Comparison of ENCODE assay signal across 18 mouse cellular contexts in the genomic region with DNA sequence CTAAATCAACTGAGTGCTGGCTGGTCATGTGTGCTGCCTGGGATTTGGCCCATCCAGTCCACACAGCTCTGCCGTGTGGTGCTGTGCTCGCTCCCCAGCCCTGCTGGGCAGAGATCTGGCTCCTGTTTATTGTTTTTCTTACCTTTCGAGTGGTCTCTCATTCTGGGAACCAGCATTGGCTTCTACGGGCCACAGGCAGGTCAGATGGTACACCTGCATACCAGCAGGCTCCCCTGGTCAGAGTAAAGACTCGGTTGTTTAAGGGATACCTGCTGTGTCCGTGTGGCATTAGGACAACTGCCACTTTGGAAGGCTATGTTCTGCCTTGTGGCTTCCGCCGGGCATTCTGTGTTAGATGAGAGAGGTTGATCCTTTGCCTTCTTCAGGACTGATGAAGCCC.
"Had no signal": no experiment of that assay in that cellular context is flagged by ENCODE, and none has a peak within 500 bp of the region (broad histone marks: within the 10 kb centered on the region; RNA-seq: fewer than 3 reads in every experiment).

No protein-coding gene starts in this region.

- ATAC-seq: liver, embryonic 12.5 days had no signal

- H3K9me3 ChIP-seq: kidney, embryonic 15.5 days; limb, embryonic 15.5 days; liver, embryonic 12.5 days; midbrain, embryonic 10.5 days; neural tube, embryonic 12.5 days had no signal

- H3K9ac ChIP-seq: kidney, embryonic 15.5 days; limb, embryonic 15.5 days; liver, embryonic 12.5 days; lung, embryonic 14.5 days; neural tube, embryonic 12.5 days had no signal

- H3K4me3 ChIP-seq: kidney, embryonic 15.5 days; limb, embryonic 15.5 days; liver, embryonic 12.5 days; midbrain, embryonic 10.5 days; myocyte; neural tube, embryonic 12.5 days had no signal

- H3K27ac ChIP-seq: kidney, embryonic 15.5 days; limb, embryonic 15.5 days; liver, embryonic 12.5 days; midbrain, embryonic 10.5 days; neural tube, embryonic 12.5 days had no signal

- DNase-seq: kidney, postnatal 14 days; layer of hippocampus, adult 9-11 months; layer of hippocampus, postnatal 36 days; lung, embryonic 14.5 days; lung, postnatal 10 days; lung, postnatal 4 days; midbrain, embryonic 14.5 days; retina, postnatal 1 day; right cerebral cortex, postnatal 4 days; spleen, adult 18-20 months; thymus, adult 18-20 months; thymus, postnatal 36 days had no signal

- H3K4me1 ChIP-seq: kidney, embryonic 15.5 days; limb, embryonic 15.5 days; liver, embryonic 12.5 days; midbrain, embryonic 10.5 days; neural tube, embryonic 12.5 days had no signal

- H3K27me3 ChIP-seq: kidney, embryonic 15.5 days; limb, embryonic 15.5 days; liver, embryonic 12.5 days; neural tube, embryonic 12.5 days had no signal

- H3K4me2 ChIP-seq: kidney, embryonic 15.5 days; limb, embryonic 15.5 days; liver, embryonic 12.5 days; lung, embryonic 14.5 days; neural tube, embryonic 12.5 days had no signal
